Mouse (Mus musculus): Measurements from ENCODE around the gene Htr2b. TPM values are rescaled to one million over a fixed set of nuclear protein-coding genes. Genes with fewer than 3 reads are reported as not detected.

The Htr2b gene
- 0.45 TPM in 1 of 2 replicates, not detected in the other for polyA plus RNA-seq (2014; fragmentation: Nextera tagmentation; extraction: Ambion mirVana)

- Histone ChIP-seq H3K4me2 (ENCODE audit: low read depth) (no peak within 1 kb of the TSS), H3K9me3 (ENCODE audit: control insufficient read depth, low read length) (no peaks in the 10 kb centered on the region), H3K27ac (ENCODE audit: low read depth, low read length) (no peak within 1 kb of the TSS), H3K9ac (ENCODE audit: low read length) (no peak within 1 kb of the TSS), H3K27me3 (ENCODE audit: control insufficient read depth, insufficient read depth, low read length) (no peaks in the 10 kb centered on the region), H3K4me1 (ENCODE audit: control insufficient read depth, insufficient read depth, low read length) (no peaks in the 10 kb centered on the region), H3K36me3 (ENCODE audit: control insufficient read depth, insufficient read depth, low read length) (no peaks in the 10 kb centered on the region), H3K4me3 (ENCODE audit: low read depth, low read length) (no peak within 1 kb of the TSS)
- no peak for DNase-seq (ENCODE audit: low spot score)
- no peak for ATAC-seq (ENCODE audit: insufficient read depth, low FRiP score, low TSS enrichment)
- 70% methylated on average over 6 of the region's 6 CpGs for WGBS
Measured at GRCm38 (mm10) chr1:86111779-86112178, at the start of gene Htr2b. Gene Htr2b, minus strand, starts transcription at chr1:86111970.

GRCm38 (mm10) chr1:86161061-86161460, 49.3 kb upstream of the Htr2b start:
- 97% methylated on average over 5 of the region's 5 CpGs for WGBS
- H3K27ac ChIP-seq (ENCODE audit: low read depth, low read length) = no peak overlapping the region
- DNase-seq (ENCODE audit: low spot score) = no peak

GRCm38 (mm10) chr1:86160479-86160878, 48.7 kb upstream of the Htr2b start:
- Histone ChIP-seq H3K9me3 (ENCODE audit: control insufficient read depth, low read length) (no peaks in the 10 kb centered on the region), H3K27me3 (ENCODE audit: control insufficient read depth, insufficient read depth, low read length) (no peaks in the 10 kb centered on the region), H3K4me2 (ENCODE audit: low read depth) (no peak overlapping the region), H3K27ac (ENCODE audit: low read depth, low read length) (no peak overlapping the region), H3K9ac (ENCODE audit: low read length) (no peak overlapping the region), H3K36me3 (ENCODE audit: control insufficient read depth, insufficient read depth, low read length) (no peaks in the 10 kb centered on the region; the same call in 1 of the 2 replicates), H3K4me3 (ENCODE audit: low read depth, low read length) (no peak overlapping the region), H3K4me1 (ENCODE audit: control insufficient read depth, insufficient read depth, low read length) (peaks cover 3% of the 10 kb centered on the region)
- ATAC-seq (ENCODE audit: insufficient read depth, low FRiP score, low TSS enrichment) (no peak), DNase-seq (ENCODE audit: low spot score) (no peak)
- 92% methylated on average over 5 of the region's 5 CpGs for WGBS

More at GRCm38 (mm10) chr1:86161061-86161460, 49.3 kb upstream of the Htr2b start:
- no peaks in the 10 kb centered on the region for H3K4me1 ChIP-seq (ENCODE audit: control insufficient read depth, insufficient read depth, low read length)
- no peak for ATAC-seq (ENCODE audit: insufficient read depth, low FRiP score, low TSS enrichment)
- H3K4me3 ChIP-seq (ENCODE audit: low read depth, low read length) = no peak overlapping the region
- H3K9me3 ChIP-seq (ENCODE audit: control insufficient read depth, low read length) = no peaks in the 10 kb centered on the region
- H3K9ac ChIP-seq (ENCODE audit: low read length) = no peak overlapping the region
- H3K27me3 ChIP-seq (ENCODE audit: control insufficient read depth, insufficient read depth, low read length) = no peaks in the 10 kb centered on the region
- no peak overlapping the region for H3K4me2 ChIP-seq (ENCODE audit: low read depth)
- no peaks in the 10 kb centered on the region; the same call in 1 of the 2 replicates for H3K36me3 ChIP-seq (ENCODE audit: control insufficient read depth, insufficient read depth, low read length)

GRCm38 (mm10) chr1:86160059-86160458, 48.3 kb upstream of the Htr2b start:
- no peak overlapping the region for H3K9ac ChIP-seq (ENCODE audit: low read length)
- H3K27me3 ChIP-seq (ENCODE audit: control insufficient read depth, insufficient read depth, low read length) = no peaks in the 10 kb centered on the region
- no peaks in the 10 kb centered on the region; the same call in 1 of the 2 replicates for H3K36me3 ChIP-seq (ENCODE audit: control insufficient read depth, insufficient read depth, low read length)
- no peaks in the 10 kb centered on the region for H3K9me3 ChIP-seq (ENCODE audit: control insufficient read depth, low read length)
- peaks cover 7% of the 10 kb centered on the region for H3K4me1 ChIP-seq (ENCODE audit: control insufficient read depth, insufficient read depth, low read length)
- no peak overlapping the region for H3K27ac ChIP-seq (ENCODE audit: low read depth, low read length)
- no peak for DNase-seq (ENCODE audit: low spot score)
- no peak overlapping the region for H3K4me2 ChIP-seq (ENCODE audit: low read depth)
- no peak for ATAC-seq (ENCODE audit: insufficient read depth, low FRiP score, low TSS enrichment)
- WGBS = 95% methylated on average over 6 of the region's 6 CpGs
- H3K4me3 ChIP-seq (ENCODE audit: low read depth, low read length) = no peak overlapping the region

GRCm38 (mm10) chr1:86156595-86156994, 44.8 kb upstream of the Htr2b start:
- Histone ChIP-seq H3K4me1 (ENCODE audit: control insufficient read depth, insufficient read depth, low read length) (peaks cover 8% of the 10 kb centered on the region), H3K27me3 (ENCODE audit: control insufficient read depth, insufficient read depth, low read length) (no peaks in the 10 kb centered on the region), H3K4me2 (ENCODE audit: low read depth) (no peak overlapping the region), H3K9me3 (ENCODE audit: control insufficient read depth, low read length) (no peaks in the 10 kb centered on the region), H3K9ac (ENCODE audit: low read length) (no peak overlapping the region), H3K4me3 (ENCODE audit: low read depth, low read length) (no peak overlapping the region), H3K36me3 (ENCODE audit: control insufficient read depth, insufficient read depth, low read length) (no peaks in the 10 kb centered on the region), H3K27ac (ENCODE audit: low read depth, low read length) (no peak overlapping the region)
- WGBS = 91% methylated on average over 6 of the region's 6 CpGs
- DNase-seq (ENCODE audit: low spot score) (no peak), ATAC-seq (ENCODE audit: insufficient read depth, low FRiP score, low TSS enrichment) (no peak)

GRCm38 (mm10) chr1:86156075-86156474, 44.3 kb upstream of the Htr2b start:
- H3K9ac ChIP-seq (ENCODE audit: low read length) = no peak overlapping the region
- no peak for DNase-seq (ENCODE audit: low spot score)
- no peak overlapping the region for H3K4me3 ChIP-seq (ENCODE audit: low read depth, low read length)
- no peaks in the 10 kb centered on the region for H3K9me3 ChIP-seq (ENCODE audit: control insufficient read depth, low read length)
- no peak overlapping the region for H3K27ac ChIP-seq (ENCODE audit: low read depth, low read length)
- peaks cover 8% of the 10 kb centered on the region for H3K4me1 ChIP-seq (ENCODE audit: control insufficient read depth, insufficient read depth, low read length)
- WGBS = 84% methylated on average over 3 of the region's 3 CpGs
- H3K36me3 ChIP-seq (ENCODE audit: control insufficient read depth, insufficient read depth, low read length) = no peaks in the 10 kb centered on the region
- H3K4me2 ChIP-seq (ENCODE audit: low read depth) = no peak overlapping the region
- no peaks in the 10 kb centered on the region for H3K27me3 ChIP-seq (ENCODE audit: control insufficient read depth, insufficient read depth, low read length)
- no peak for ATAC-seq (ENCODE audit: insufficient read depth, low FRiP score, low TSS enrichment)

- H3K27me3 ChIP-seq (ENCODE audit: control insufficient read depth, insufficient read depth, low read length) = no peaks in the 10 kb centered on the region
- H3K4me2 ChIP-seq (ENCODE audit: low read depth) = peak overlapping the region; percentile 63
- DNase-seq (ENCODE audit: low spot score) (no peak), ATAC-seq (ENCODE audit: insufficient read depth, low FRiP score, low TSS enrichment) (no peak)
- H3K4me1 ChIP-seq (ENCODE audit: control insufficient read depth, insufficient read depth, low read length) = peaks cover 8% of the 10 kb centered on the region
- peak overlapping the region; percentile 80 for H3K4me3 ChIP-seq (ENCODE audit: low read depth, low read length)
- H3K9ac ChIP-seq (ENCODE audit: low read length) = peak overlapping the region; percentile 71
- no peak overlapping the region for H3K27ac ChIP-seq (ENCODE audit: low read depth, low read length)
- H3K36me3 ChIP-seq (ENCODE audit: control insufficient read depth, insufficient read depth, low read length) = no peaks in the 10 kb centered on the region
- H3K9me3 ChIP-seq (ENCODE audit: control insufficient read depth, low read length) = no peaks in the 10 kb centered on the region
- 0% methylated on average over 18 of the region's 18 CpGs for WGBS
Measured at GRCm38 (mm10) chr1:86154824-86155164, 43.0 kb upstream of the Htr2b start.

GRCm38 (mm10) chr1:86154133-86154823, 42.5 kb upstream of the Htr2b start, which contains the start of gene Armc9:
Gene Armc9, plus strand, starts transcription at chr1:86154780.
- no peak within 1 kb of the TSS for H3K27ac ChIP-seq (ENCODE audit: low read depth, low read length)
- DNase-seq (ENCODE audit: low spot score) = peak; percentile 95

GRCm38 (mm10) chr1:86152618-86153017, 40.8 kb upstream of the Htr2b start:
- H3K27me3 ChIP-seq (ENCODE audit: control insufficient read depth, insufficient read depth, low read length) = no peaks in the 10 kb centered on the region
- no peaks in the 10 kb centered on the region for H3K9me3 ChIP-seq (ENCODE audit: control insufficient read depth, low read length)
- H3K27ac ChIP-seq (ENCODE audit: low read depth, low read length) = no peak overlapping the region
- 83% methylated on average over 1 of the region's 1 CpGs for WGBS
- no peak for ATAC-seq (ENCODE audit: insufficient read depth, low FRiP score, low TSS enrichment)
- no peak overlapping the region for H3K9ac ChIP-seq (ENCODE audit: low read length)
- peaks cover 8% of the 10 kb centered on the region for H3K4me1 ChIP-seq (ENCODE audit: control insufficient read depth, insufficient read depth, low read length)
- H3K4me2 ChIP-seq (ENCODE audit: low read depth) = no peak overlapping the region
- no peaks in the 10 kb centered on the region for H3K36me3 ChIP-seq (ENCODE audit: control insufficient read depth, insufficient read depth, low read length)
- no peak for DNase-seq (ENCODE audit: low spot score)
- no peak overlapping the region for H3K4me3 ChIP-seq (ENCODE audit: low read depth, low read length)

More at GRCm38 (mm10) chr1:86154133-86154823, 42.5 kb upstream of the Htr2b start, which contains the start of gene Armc9:
- no peaks in the 10 kb centered on the region for H3K27me3 ChIP-seq (ENCODE audit: control insufficient read depth, insufficient read depth, low read length)
- peaks cover 8% of the 10 kb centered on the region for H3K4me1 ChIP-seq (ENCODE audit: control insufficient read depth, insufficient read depth, low read length)
- no peaks in the 10 kb centered on the region for H3K36me3 ChIP-seq (ENCODE audit: control insufficient read depth, insufficient read depth, low read length)
- WGBS = 4% methylated on average over 40 of the region's 40 CpGs
- ATAC-seq (ENCODE audit: insufficient read depth, low FRiP score, low TSS enrichment) = peak; percentile 100
- peak within 1 kb of the TSS; percentile 71 for H3K9ac ChIP-seq (ENCODE audit: low read length)
- no peaks in the 10 kb centered on the region for H3K9me3 ChIP-seq (ENCODE audit: control insufficient read depth, low read length)
- peak within 1 kb of the TSS; percentile 63 for H3K4me2 ChIP-seq (ENCODE audit: low read depth)
- H3K4me3 ChIP-seq (ENCODE audit: low read depth, low read length) = peak within 1 kb of the TSS; percentile 80

Data from neural tube, embryonic 11.5 days (tissue).